Mouse (Mus musculus): ENCODE data around the gene Deaf1. TPM values are rescaled to one million over a fixed set of nuclear protein-coding genes. Genes with fewer than 3 reads are reported as not detected.

The Deaf1 gene
- polyA plus RNA-seq, 1 experiment from 2014 or later = 29.4 TPM

DNA sequence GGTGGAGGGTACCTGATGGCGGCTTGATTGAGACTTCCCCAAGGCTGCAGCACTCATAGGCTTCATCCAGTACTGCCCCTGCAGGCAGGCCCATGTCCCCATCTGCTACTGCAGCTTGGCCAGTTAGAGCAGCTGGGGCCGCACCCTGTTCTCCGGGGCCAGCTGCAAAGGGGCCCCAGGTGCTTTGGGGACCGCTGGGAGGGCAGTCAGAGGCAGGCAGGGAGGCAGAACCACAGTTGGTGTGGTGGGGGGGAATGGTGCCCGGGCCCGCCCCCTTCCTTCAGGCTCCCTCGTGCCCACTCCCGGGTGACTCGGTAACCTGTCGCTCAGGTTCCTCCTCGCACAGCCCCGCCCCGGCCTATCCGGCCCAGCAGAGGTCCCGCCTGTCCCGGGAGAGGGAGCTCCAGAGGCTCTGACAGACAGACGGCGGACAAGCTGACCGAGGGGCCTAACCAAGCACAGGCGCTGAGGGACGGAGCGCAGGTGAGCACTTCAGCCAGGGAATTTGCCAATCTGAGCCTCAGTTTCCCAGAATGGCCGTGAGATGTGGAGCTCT, 11.2 kb upstream of the Deaf1 start, which contains the start of gene Eps8l2:
Gene Eps8l2, plus strand, starts transcription at position 305 of the 556 bp plus-strand sequence.
- Histone ChIP-seq H3K9ac (peak within 1 kb of the TSS; percentile 43; the same call in 1 of the 2 replicates), H3K4me1 (replicated peaks) (peaks cover 10% of the 10 kb centered on the region), H3K4me3 (peak within 1 kb of the TSS; percentile 33), H3K27ac (no peak within 1 kb of the TSS), H3K36me3 (peaks cover 4% of the 10 kb centered on the region), H3K27me3 (peaks cover 12% of the 10 kb centered on the region), H3K9me3 (replicated peaks) (no peaks in the 10 kb centered on the region), H3K4me2 (peak within 1 kb of the TSS; percentile 59)
- ATAC-seq (replicated peaks; ENCODE audit: insufficient number of reproducible peaks, insufficient read depth, low FRiP score, low read depth) = peak; percentile 51
- 6% methylated on average over 23 of the region's 23 CpGs for WGBS

GRCm38 (mm10) chr7:141337716-141338416, 10.4 kb upstream of the Deaf1 start:
- no peaks in the 10 kb centered on the region for H3K9me3 ChIP-seq (replicated peaks)
- H3K4me3 ChIP-seq = no peak overlapping the region
- ATAC-seq (replicated peaks; ENCODE audit: insufficient number of reproducible peaks, insufficient read depth, low FRiP score, low read depth) = no peak
- no peak overlapping the region for H3K27ac ChIP-seq
- H3K4me2 ChIP-seq = no peak overlapping the region
- H3K4me1 ChIP-seq (replicated peaks) = peaks cover 10% of the 10 kb centered on the region
- 70% methylated on average over 3 of the region's 3 CpGs for WGBS
- no peak overlapping the region for H3K9ac ChIP-seq
- H3K36me3 ChIP-seq = peaks cover 11% of the 10 kb centered on the region
- H3K27me3 ChIP-seq = peaks cover 12% of the 10 kb centered on the region

GRCm38 (mm10) chr7:141336296-141336695, 8.8 kb upstream of the Deaf1 start:
- WGBS = 80% methylated on average over 3 of the region's 3 CpGs
- Histone ChIP-seq H3K27ac (no peak overlapping the region), H3K27me3 (peaks cover 10% of the 10 kb centered on the region), H3K36me3 (peaks cover 14% of the 10 kb centered on the region), H3K9ac (no peak overlapping the region), H3K4me2 (no peak overlapping the region), H3K9me3 (replicated peaks) (no peaks in the 10 kb centered on the region), H3K4me3 (no peak overlapping the region), H3K4me1 (replicated peaks) (peaks cover 10% of the 10 kb centered on the region)
- no peak for ATAC-seq (replicated peaks; ENCODE audit: insufficient number of reproducible peaks, insufficient read depth, low FRiP score, low read depth)

DNA sequence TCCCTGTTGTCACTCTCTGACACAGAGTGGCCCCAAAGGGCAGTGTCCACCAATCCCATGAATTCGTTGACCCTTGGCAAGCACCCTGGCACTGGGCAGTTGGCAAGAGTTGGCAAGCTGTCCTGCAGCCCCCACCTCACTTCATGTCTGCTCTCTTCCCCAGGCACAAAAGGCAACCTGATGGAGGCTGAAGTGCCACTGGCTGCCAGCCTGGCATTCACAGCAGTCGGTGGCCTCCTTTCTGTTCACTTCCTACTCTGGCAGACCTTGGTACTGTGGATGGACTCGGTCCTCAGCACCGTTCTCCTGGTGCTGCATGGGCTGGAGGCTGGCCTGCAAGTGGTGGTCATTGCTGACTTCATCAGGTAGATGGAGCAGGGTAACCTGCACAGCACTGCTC, 8.2 kb upstream of the Deaf1 start:
- H3K9me3 ChIP-seq (replicated peaks) = no peaks in the 10 kb centered on the region
- no peak overlapping the region for H3K27ac ChIP-seq
- no peak overlapping the region for H3K9ac ChIP-seq
- H3K4me3 ChIP-seq = no peak overlapping the region
- peaks cover 10% of the 10 kb centered on the region for H3K4me1 ChIP-seq (replicated peaks)
- peaks cover 14% of the 10 kb centered on the region for H3K36me3 ChIP-seq
- no peak for ATAC-seq (replicated peaks; ENCODE audit: insufficient number of reproducible peaks, insufficient read depth, low FRiP score, low read depth)
- H3K27me3 ChIP-seq = peaks cover 10% of the 10 kb centered on the region
- WGBS = 96% methylated on average over 4 of the region's 4 CpGs
- H3K4me2 ChIP-seq = no peak overlapping the region

DNA sequence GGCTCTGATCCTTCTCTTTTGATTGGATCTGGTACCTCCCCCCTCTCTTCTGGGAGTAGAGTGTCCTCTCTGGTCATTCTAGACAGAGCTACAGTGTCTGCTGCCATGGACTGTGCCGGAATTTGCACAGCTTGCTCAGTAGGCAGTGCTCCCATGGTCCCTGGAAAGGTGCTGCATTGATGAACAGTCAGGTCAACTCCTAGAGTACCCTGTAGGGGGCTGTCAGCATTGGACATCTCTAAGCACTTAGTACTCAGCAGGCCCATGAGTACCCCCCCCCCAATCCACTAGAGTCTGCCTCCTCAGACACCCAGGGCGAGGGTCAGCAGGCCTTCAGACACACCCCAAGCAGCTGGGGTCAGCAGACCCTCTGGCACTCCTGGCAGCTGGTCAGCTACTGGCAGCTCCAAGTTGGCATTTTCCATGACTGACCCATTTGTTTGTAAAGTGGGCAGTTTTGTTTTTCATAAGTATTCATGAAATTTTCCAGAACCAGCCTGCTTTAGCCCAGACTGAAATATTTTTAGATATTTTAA, 7.6 kb upstream of the Deaf1 start:
- Histone ChIP-seq H3K27me3 (peaks cover 10% of the 10 kb centered on the region), H3K9ac (no peak overlapping the region), H3K4me1 (replicated peaks) (peaks cover 10% of the 10 kb centered on the region), H3K4me2 (no peak overlapping the region), H3K27ac (no peak overlapping the region), H3K9me3 (replicated peaks) (no peaks in the 10 kb centered on the region), H3K4me3 (no peak overlapping the region), H3K36me3 (peaks cover 14% of the 10 kb centered on the region)
- ATAC-seq (replicated peaks; ENCODE audit: insufficient number of reproducible peaks, insufficient read depth, low FRiP score, low read depth) = no peak
- WGBS = 83% methylated on average over 2 of the region's 2 CpGs

DNA sequence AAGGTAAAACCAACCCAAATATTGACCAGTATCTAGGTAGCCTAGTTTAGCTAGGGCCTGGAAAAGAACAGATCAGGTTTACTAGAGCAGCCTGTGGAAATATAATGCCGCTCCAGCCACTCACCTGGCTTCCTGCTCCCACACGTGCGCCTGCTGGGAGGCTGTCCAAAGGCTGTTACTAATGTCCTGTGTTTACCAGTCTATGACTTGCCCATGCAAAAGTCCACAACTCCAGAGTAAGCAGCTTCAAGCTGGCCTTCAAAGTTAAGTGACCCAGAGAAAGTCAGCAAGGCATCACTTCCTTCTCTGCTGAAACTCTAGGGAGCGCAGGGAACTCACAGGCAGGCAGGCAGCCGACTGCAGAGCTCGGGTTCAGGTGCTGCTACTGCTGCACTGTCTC, 4.5 kb upstream of the Deaf1 start:
- Histone ChIP-seq H3K4me2 (no peak overlapping the region), H3K9me3 (replicated peaks) (no peaks in the 10 kb centered on the region), H3K27me3 (no peaks in the 10 kb centered on the region), H3K4me1 (replicated peaks) (peaks cover 5% of the 10 kb centered on the region), H3K36me3 (peaks cover 14% of the 10 kb centered on the region), H3K27ac (no peak overlapping the region), H3K9ac (no peak overlapping the region), H3K4me3 (no peak overlapping the region)
- 76% methylated on average over 6 of the region's 6 CpGs for WGBS
- no peak for ATAC-seq (replicated peaks; ENCODE audit: insufficient number of reproducible peaks, insufficient read depth, low FRiP score, low read depth)

- Histone ChIP-seq H3K27ac (no peak overlapping the region), H3K4me2 (no peak overlapping the region), H3K4me3 (no peak overlapping the region), H3K27me3 (no peaks in the 10 kb centered on the region), H3K36me3 (peaks cover 14% of the 10 kb centered on the region), H3K9me3 (replicated peaks) (no peaks in the 10 kb centered on the region), H3K4me1 (replicated peaks) (peaks cover 18% of the 10 kb centered on the region), H3K9ac (no peak overlapping the region)
- no peak for ATAC-seq (replicated peaks; ENCODE audit: insufficient number of reproducible peaks, insufficient read depth, low FRiP score, low read depth)
These were observed 3.2 kb upstream of the Deaf1 start for GRCm38 (mm10) chr7:141330706-141331105.

GRCm38 (mm10) chr7:141328373-141328990, 992 bp upstream of the Deaf1 start:
- Histone ChIP-seq H3K9ac (peak overlapping the region; percentile 88), H3K27me3 (no peaks in the 10 kb centered on the region), H3K36me3 (peaks cover 11% of the 10 kb centered on the region; the same call in 1 of the 2 replicates), H3K9me3 (replicated peaks) (no peaks in the 10 kb centered on the region), H3K27ac (peak overlapping the region; percentile 92), H3K4me3 (peak overlapping the region; percentile 62), H3K4me1 (replicated peaks) (peaks cover 24% of the 10 kb centered on the region), H3K4me2 (peak overlapping the region; percentile 95)
- 0 out of 2 replicates have a peak, but pooled peaks have one; percentile 11 for ATAC-seq (replicated peaks; ENCODE audit: insufficient number of reproducible peaks, insufficient read depth, low FRiP score, low read depth)
- 18% methylated on average over 24 of the region's 24 CpGs for WGBS

- Histone ChIP-seq H3K4me1 (replicated peaks) (peaks cover 24% of the 10 kb centered on the region), H3K4me2 (peak overlapping the region; percentile 95), H3K9me3 (replicated peaks) (no peaks in the 10 kb centered on the region), H3K36me3 (peaks cover 19% of the 10 kb centered on the region), H3K4me3 (peak overlapping the region; percentile 62), H3K9ac (peak overlapping the region; percentile 88), H3K27ac (peak overlapping the region; percentile 92), H3K27me3 (no peaks in the 10 kb centered on the region)
- ATAC-seq (replicated peaks; ENCODE audit: insufficient number of reproducible peaks, insufficient read depth, low FRiP score, low read depth) = peak; percentile 9
- 6% methylated on average over 35 of the region's 35 CpGs for WGBS
These were observed 694 bp downstream of the Deaf1 start for GRCm38 (mm10) chr7:141326546-141327446.

DNA sequence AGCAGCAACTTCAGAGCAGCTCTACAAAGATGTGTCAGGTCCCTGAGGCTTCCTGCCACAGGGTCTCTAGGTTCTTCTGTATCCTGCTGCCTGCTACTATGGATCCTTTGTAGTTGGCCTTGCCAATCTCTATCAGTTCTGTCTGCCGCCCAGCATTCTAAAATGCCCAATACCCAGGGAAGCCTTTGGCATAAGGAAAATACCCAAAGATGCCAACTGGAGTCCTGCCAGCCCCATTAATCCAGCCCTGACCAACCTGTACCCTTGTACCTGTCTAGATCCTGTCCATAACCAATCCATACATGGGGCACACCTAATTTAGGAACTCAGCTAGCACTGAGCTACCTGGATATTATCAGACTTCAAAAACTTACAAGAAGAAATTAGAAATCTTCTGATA, 2.8 kb downstream of the Deaf1 start:
- no peak for ATAC-seq (replicated peaks; ENCODE audit: insufficient number of reproducible peaks, insufficient read depth, low FRiP score, low read depth)
- Histone ChIP-seq H3K27me3 (no peaks in the 10 kb centered on the region), H3K36me3 (peaks cover 37% of the 10 kb centered on the region), H3K4me2 (no peak overlapping the region), H3K9me3 (replicated peaks) (no peaks in the 10 kb centered on the region), H3K27ac (no peak overlapping the region), H3K4me1 (replicated peaks) (peaks cover 24% of the 10 kb centered on the region), H3K9ac (no peak overlapping the region), H3K4me3 (no peak overlapping the region)
- WGBS = 70% methylated on average over 1 of the region's 1 CpGs

DNA sequence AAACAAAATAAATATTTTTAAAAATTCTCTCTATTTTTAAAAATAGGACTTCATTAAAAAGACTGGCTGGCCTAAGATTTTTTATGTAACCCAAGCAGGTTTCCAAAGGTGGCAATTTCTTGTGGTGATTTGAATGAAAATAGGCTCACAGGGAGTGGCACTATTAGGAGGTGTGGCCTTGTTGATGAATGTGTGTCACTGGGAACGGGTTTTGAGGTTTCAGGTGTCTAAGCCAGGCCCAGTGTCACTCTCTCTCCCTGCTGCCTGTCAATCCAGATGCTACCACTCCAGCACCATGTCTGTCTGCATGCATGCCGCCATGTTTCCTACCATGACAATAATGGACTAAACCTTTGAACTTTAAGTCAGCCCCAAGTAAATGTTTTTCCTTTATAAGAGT, 8.0 kb downstream of the Deaf1 start:
- H3K4me1 ChIP-seq (replicated peaks) = no peaks in the 10 kb centered on the region
- no peak overlapping the region for H3K4me3 ChIP-seq
- H3K36me3 ChIP-seq = peaks cover 75% of the 10 kb centered on the region
- 75% methylated on average over 2 of the region's 2 CpGs for WGBS
- no peaks in the 10 kb centered on the region for H3K9me3 ChIP-seq (replicated peaks)
- H3K27ac ChIP-seq = no peak overlapping the region
- H3K27me3 ChIP-seq = no peaks in the 10 kb centered on the region
- ATAC-seq (replicated peaks; ENCODE audit: insufficient number of reproducible peaks, insufficient read depth, low FRiP score, low read depth) = no peak
- H3K4me2 ChIP-seq = no peak overlapping the region
- H3K9ac ChIP-seq = no peak overlapping the region

Measured in heart, embryonic 15.5 days (tissue).